ENCODE assay signal across 17 mouse cellular contexts in the genomic region with DNA sequence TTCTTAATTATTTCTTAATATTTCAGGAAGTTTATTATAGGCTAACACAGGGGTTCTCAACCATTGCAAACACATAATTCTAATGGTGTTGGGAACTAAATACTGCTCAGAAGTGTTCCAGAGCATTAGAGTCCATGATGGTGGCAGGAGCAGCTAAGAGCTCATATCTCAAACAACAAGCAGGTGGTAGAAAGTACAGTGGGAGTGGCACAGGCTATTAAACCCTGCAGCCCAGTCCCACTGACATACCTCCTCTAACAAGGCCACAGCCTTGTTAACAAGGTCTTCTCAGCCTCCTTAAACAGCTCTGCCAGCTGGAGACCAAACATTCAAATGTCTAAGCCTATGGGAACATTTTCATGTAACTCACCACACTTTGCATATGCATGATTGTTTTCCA. TPM values are rescaled to one million over a fixed set of nuclear protein-coding genes. Genes with fewer than 3 reads are reported as not detected.
DNase-seq lines count a peak whose midpoint lies in the region; ATAC-seq and TF ChIP-seq lines count a peak whose summit lies in the region.
"Had no signal": no experiment of that assay in that cellular context is flagged by ENCODE, and none has a peak within 500 bp of the region (broad histone marks: within the 10 kb centered on the region; RNA-seq: fewer than 3 reads in every experiment).

No protein-coding gene starts in this region.

- no peak for TF ChIP-seq CTCF in midbrain, postnatal 0 days (IDR thresholded peaks at IDR 0.05)

- H3K27me3 ChIP-seq in heart, embryonic 12.5 days (replicated peaks) = no peaks in the 10 kb centered on the region
- H3K27me3 ChIP-seq in liver, embryonic 12.5 days (replicated peaks) = no peaks in the 10 kb centered on the region
- no peaks in the 10 kb centered on the region for H3K27me3 ChIP-seq in liver, embryonic 11.5 days (replicated peaks; ENCODE audit: control insufficient read depth, insufficient read depth, low read length)
- no peaks in the 10 kb centered on the region for H3K27me3 ChIP-seq in midbrain, postnatal 0 days (ENCODE audit: insufficient read depth, low read length)
- H3K27me3 ChIP-seq: embryonic facial prominence, embryonic 13.5 days; forebrain, embryonic 15.5 days; hindbrain, embryonic 13.5 days; midbrain, embryonic 15.5 days; neural tube, embryonic 15.5 days had no signal

- no peaks in the 10 kb centered on the region for H3K9me3 ChIP-seq in heart, embryonic 12.5 days (replicated peaks)
- no peaks in the 10 kb centered on the region for H3K9me3 ChIP-seq in liver, embryonic 12.5 days (replicated peaks)
- H3K9me3 ChIP-seq in liver, embryonic 11.5 days (ENCODE audit: control insufficient read depth, low read length) = no peaks in the 10 kb centered on the region
- H3K9me3 ChIP-seq in midbrain, postnatal 0 days (ENCODE audit: low read length) = no peaks in the 10 kb centered on the region
- H3K9me3 ChIP-seq: embryonic facial prominence, embryonic 13.5 days; forebrain, embryonic 15.5 days; hindbrain, embryonic 13.5 days; midbrain, embryonic 15.5 days; neural tube, embryonic 15.5 days had no signal

- H3K4me2 ChIP-seq in heart, embryonic 12.5 days = no peak overlapping the region
- H3K4me2 ChIP-seq in liver, embryonic 12.5 days = no peak overlapping the region
- H3K4me2 ChIP-seq in liver, embryonic 11.5 days = no peak overlapping the region
- H3K4me2 ChIP-seq in midbrain, postnatal 0 days (ENCODE audit: low read depth, low read length, poor library complexity, severe bottlenecking) = no peak overlapping the region
- H3K4me2 ChIP-seq: embryonic facial prominence, embryonic 13.5 days; forebrain, embryonic 15.5 days; hindbrain, embryonic 13.5 days; midbrain, embryonic 15.5 days; neural tube, embryonic 15.5 days had no signal

- H3K36me3 ChIP-seq in heart, embryonic 12.5 days = no peaks in the 10 kb centered on the region
- peaks cover 82% of the 10 kb centered on the region for H3K36me3 ChIP-seq in liver, embryonic 12.5 days
- no peaks in the 10 kb centered on the region; the same call in 1 of the 2 replicates for H3K36me3 ChIP-seq in liver, embryonic 11.5 days (ENCODE audit: control insufficient read depth, insufficient read depth, low read length)
- peaks cover 3% of the 10 kb centered on the region; the same call in 1 of the 2 replicates for H3K36me3 ChIP-seq in macrophage (ENCODE audit: inconsistent target)
- no peaks in the 10 kb centered on the region for H3K36me3 ChIP-seq in midbrain, postnatal 0 days (ENCODE audit: insufficient read depth, low read length)
- H3K36me3 ChIP-seq: embryonic facial prominence, embryonic 13.5 days; forebrain, embryonic 15.5 days; midbrain, embryonic 15.5 days; neural tube, embryonic 15.5 days had no signal

- peaks cover 100% of the 10 kb centered on the region for H3K79me2 ChIP-seq in macrophage (ENCODE audit: inconsistent target)

- H3K4me3 ChIP-seq in heart, embryonic 12.5 days = no peak overlapping the region
- no peak overlapping the region for H3K4me3 ChIP-seq in liver, embryonic 12.5 days
- H3K4me3 ChIP-seq in liver, embryonic 11.5 days (ENCODE audit: low read depth, low read length) = no peak overlapping the region
- no peak overlapping the region for H3K4me3 ChIP-seq in brown adipose tissue, adult 24 weeks (ENCODE audit: insufficient read depth, low read depth, low read length)
- no peak overlapping the region for H3K4me3 ChIP-seq in macrophage (ENCODE audit: inconsistent target)
- no peak overlapping the region for H3K4me3 ChIP-seq in midbrain, postnatal 0 days (ENCODE audit: low read depth, low read length)
- H3K4me3 ChIP-seq: embryonic facial prominence, embryonic 13.5 days; forebrain, embryonic 15.5 days; hindbrain, embryonic 13.5 days; midbrain, embryonic 15.5 days; neural tube, embryonic 15.5 days had no signal

- no peak for DNase-seq in heart, postnatal 4 days
- no peak for DNase-seq in liver, embryonic 11.5 days (ENCODE audit: low spot score)
- no peak for DNase-seq in midbrain, postnatal 0 days (ENCODE audit: low spot score)
- DNase-seq: adrenal gland, postnatal 10 days; cerebellum, adult 11-12 months; cerebellum, postnatal 14 days; layer of hippocampus, postnatal 36 days; thymus, postnatal 25 days had no signal

- H3K27ac ChIP-seq in heart, embryonic 12.5 days (ENCODE audit: poor library complexity, severe bottlenecking) = peak overlapping the region; percentile 76
- H3K27ac ChIP-seq in liver, embryonic 12.5 days = peak overlapping the region; percentile 22; the same call in 1 of the 2 replicates
- no peak overlapping the region for H3K27ac ChIP-seq in liver, embryonic 11.5 days (ENCODE audit: low read depth, low read length)
- 0 out of 2 replicates have a peak overlapping the region, but pooled peaks have one; percentile 20 for H3K27ac ChIP-seq in brown adipose tissue, adult 24 weeks (replicated peaks; ENCODE audit: low read depth, low read length)
- peak overlapping the region; percentile 10; the same call in 1 of the 2 replicates for H3K27ac ChIP-seq in macrophage
- no peak overlapping the region for H3K27ac ChIP-seq in midbrain, postnatal 0 days (ENCODE audit: low read depth, low read length)
- H3K27ac ChIP-seq: embryonic facial prominence, embryonic 13.5 days; forebrain, embryonic 15.5 days; hindbrain, embryonic 13.5 days; midbrain, embryonic 15.5 days; neural tube, embryonic 15.5 days had no signal

- H3K4me1 ChIP-seq in heart, embryonic 12.5 days (replicated peaks) = peaks cover 51% of the 10 kb centered on the region
- peaks cover 83% of the 10 kb centered on the region for H3K4me1 ChIP-seq in liver, embryonic 12.5 days
- peaks cover 43% of the 10 kb centered on the region for H3K4me1 ChIP-seq in liver, embryonic 11.5 days (replicated peaks; ENCODE audit: control insufficient read depth, insufficient read depth, low read length)
- H3K4me1 ChIP-seq in brown adipose tissue, adult 24 weeks (ENCODE audit: control insufficient read depth, insufficient read depth, insufficient read length, low read length) = peaks cover 17% of the 10 kb centered on the region
- H3K4me1 ChIP-seq in midbrain, postnatal 0 days (ENCODE audit: insufficient read depth, low read length) = no peaks in the 10 kb centered on the region

- ATAC-seq in heart, embryonic 12.5 days (ENCODE audit: insufficient number of reproducible peaks, low FRiP score) = no peak
- ATAC-seq in liver, embryonic 12.5 days = no peak
- no peak for ATAC-seq in liver, embryonic 11.5 days (replicated peaks; ENCODE audit: low FRiP score)
- ATAC-seq in midbrain, postnatal 0 days (ENCODE audit: low FRiP score) = no peak
- ATAC-seq: forebrain, embryonic 15.5 days; midbrain, embryonic 15.5 days had no signal

- H3K9ac ChIP-seq in heart, embryonic 12.5 days = no peak overlapping the region
- H3K9ac ChIP-seq in liver, embryonic 12.5 days = no peak overlapping the region; the same call in 1 of the 2 replicates
- H3K9ac ChIP-seq in liver, embryonic 11.5 days (ENCODE audit: low read depth, low read length) = no peak overlapping the region
- no peak overlapping the region for H3K9ac ChIP-seq in midbrain, postnatal 0 days (replicated peaks; ENCODE audit: low read length, poor library complexity, severe bottlenecking)
- H3K9ac ChIP-seq: embryonic facial prominence, embryonic 13.5 days; forebrain, embryonic 15.5 days; hindbrain, embryonic 13.5 days; midbrain, embryonic 15.5 days; neural tube, embryonic 15.5 days had no signal

RNA-seq across cellular contexts. Expression of gene Cpeb4, which starts 27.2 kb away (rescaled TPM):
- polyA plus RNA-seq in heart, embryonic 12.5 days (2016; fragmentation: Nextera tagmentation; extraction: Ambion mirVana) = 13.6 and 16.0 TPM in 2 replicates
- 10 to 100 TPM; 63.1 to 71.0 TPM for total RNA-seq in heart, postnatal 4 days (2021)
- polyA plus RNA-seq in liver, embryonic 12.5 days (2016; fragmentation: Nextera tagmentation; extraction: Ambion mirVana) = 21.5 and 24.7 TPM in 2 replicates
- 14.4 and 15.8 TPM in 2 replicates for polyA plus RNA-seq in liver, embryonic 11.5 days (2014; fragmentation: Nextera tagmentation; extraction: Ambion mirVana)
- polyA plus RNA-seq in brown adipose tissue, adult 24 weeks (2012; ENCODE audit: insufficient read depth, insufficient read length, missing spikeins) = 12.2 and 16.5 TPM in 2 replicates
- total RNA-seq in macrophage (2018; cell fraction: chromatin; rRNA removed) = 100 to 1,000 TPM; 226 to 637 (median 363) TPM
- total RNA-seq in macrophage (2018; cell fraction: cytosol; rRNA removed) = 100 to 1,000 TPM in 22 of 26 experiments, 10 to 100 TPM in 4; 88.7 to 350 (median 158) TPM
- 100 to 1,000 TPM; 168 to 626 (median 424) TPM for total RNA-seq in macrophage (2018; cell fraction: nucleus; rRNA removed)
- polyA plus RNA-seq in macrophage (2018) = 64.0 to 87.9 TPM (median 68.8 TPM) in 3 replicates
- 103 and 124 TPM in 2 replicates for total RNA-seq in midbrain, postnatal 0 days (2014; rRNA removed)
- polyA plus RNA-seq in midbrain, postnatal 0 days (2015; fragmentation: Nextera tagmentation; extraction: Ambion mirVana) = 16.9 and 19.1 TPM in 2 replicates

Comparison
In these comparisons a context has a peak if more than half of its experiments do, and no peak if none do; other contexts are left out.
1. H3K27ac ChIP-seq: peak in heart, embryonic 12.5 days (single experiment), liver, embryonic 12.5 days (single experiment), brown adipose tissue, adult 24 weeks (single experiment) and macrophage (single experiment); none in liver, embryonic 11.5 days (single experiment) and midbrain, postnatal 0 days (single experiment).